In genomic region chr11:101127075-101127474, GRCm38 (mm10) we compare ENCODE assay signal across 13 mouse cellular contexts. TPM values are rescaled to one million over a fixed set of nuclear protein-coding genes. Genes with fewer than 3 reads are reported as not detected.
A peak's percentile ranks its signal among the peaks of the same experiment; 100 is the strongest.
DNase-seq lines count a peak whose midpoint lies in the region; ATAC-seq and TF ChIP-seq lines count a peak whose summit lies in the region.
"Had no signal": no experiment of that assay in that cellular context is flagged by ENCODE, and none has a peak within 500 bp of the region (broad histone marks: within the 10 kb centered on the region; RNA-seq: fewer than 3 reads in every experiment).

No protein-coding gene starts in this region.

- no peak for TF ChIP-seq POLR2A in thymus, adult 2 months (IDR thresholded peaks at IDR 0.05; ENCODE audit: control insufficient read depth, extremely low read depth, insufficient read depth, low read length, poor library complexity)

- peak; percentile 49 to 72 for DNase-seq in cerebellum, postnatal 10 days
- DNase-seq in cerebellum, adult 8-10 months, result no peak
- DNase-seq in kidney, postnatal 4 days, result peak; percentile 30 to 49
- DNase-seq in kidney, adult 8-10 months, result no peak
- DNase-seq in thymus, postnatal 25 days, result peak; percentile 12
- DNase-seq in thymus, adult 2 months, result no peak
- DNase-seq in stomach, postnatal 0 days (ENCODE audit: low spot score), result no peak
- no peak for DNase-seq in left cerebral cortex, adult 18-20 months (ENCODE audit: low spot score in 2 of 2)

- 100% methylated on average over 1 of the region's 1 CpGs for WGBS in thymus, adult 2 months
- WGBS in stomach, postnatal 0 days, result 77% methylated on average over 1 of the region's 1 CpGs

- peaks cover 12% of the 10 kb centered on the region for H3K36me3 ChIP-seq in thymus, adult 2 months (ENCODE audit: control insufficient read depth, insufficient read depth, low read length)
- peaks cover 9% of the 10 kb centered on the region for H3K36me3 ChIP-seq in stomach, postnatal 0 days (ENCODE audit: control insufficient read depth, insufficient read depth, low read length)

- no peak overlapping the region for H3K4me2 ChIP-seq in stomach, postnatal 0 days (replicated peaks; ENCODE audit: low read depth)
- H3K4me2 ChIP-seq: embryonic facial prominence, embryonic 12.5 days; forebrain, embryonic 15.5 days; hindbrain, embryonic 12.5 days; limb, embryonic 12.5 days had no signal

- no peak for ATAC-seq in stomach, postnatal 0 days (ENCODE audit: low FRiP score, low TSS enrichment)
- ATAC-seq: forebrain, embryonic 15.5 days had no signal

- H3K9ac ChIP-seq in stomach, postnatal 0 days (ENCODE audit: low read length), result no peak overlapping the region
- H3K9ac ChIP-seq: embryonic facial prominence, embryonic 12.5 days; forebrain, embryonic 15.5 days; hindbrain, embryonic 12.5 days; limb, embryonic 12.5 days had no signal

- no peak for TF ChIP-seq EP300 in stomach, postnatal 0 days (optimal IDR thresholded peaks at IDR 0.05)

- H3K27ac ChIP-seq in thymus, adult 2 months (ENCODE audit: control insufficient read depth, insufficient read depth, low read length), result no peak overlapping the region
- H3K27ac ChIP-seq in stomach, postnatal 0 days (replicated peaks), result no peak overlapping the region
- H3K27ac ChIP-seq: embryonic facial prominence, embryonic 12.5 days; forebrain, embryonic 15.5 days; hindbrain, embryonic 12.5 days; limb, embryonic 12.5 days had no signal

- no peak overlapping the region for H3K4me3 ChIP-seq in thymus, adult 2 months (ENCODE audit: control insufficient read depth, insufficient read depth, low read length)
- H3K4me3 ChIP-seq in stomach, postnatal 0 days (ENCODE audit: low read depth, low read length), result no peak overlapping the region
- H3K4me3 ChIP-seq: embryonic facial prominence, embryonic 12.5 days; forebrain, embryonic 15.5 days; hindbrain, embryonic 12.5 days; limb, embryonic 12.5 days had no signal

- H3K4me1 ChIP-seq in thymus, adult 2 months (replicated peaks; ENCODE audit: control insufficient read depth, insufficient read depth, low read length), result 0 out of 2 replicates have a peak, but pooled peaks cover 2% of the 10 kb centered on the region
- peaks cover 3% of the 10 kb centered on the region; the same call in 1 of the 2 replicates for H3K4me1 ChIP-seq in stomach, postnatal 0 days (replicated peaks; ENCODE audit: control insufficient read depth, insufficient read depth)
- H3K4me1 ChIP-seq: embryonic facial prominence, embryonic 12.5 days; forebrain, embryonic 15.5 days had no signal

- H3K9me3 ChIP-seq in stomach, postnatal 0 days (ENCODE audit: control insufficient read depth, low read length), result no peaks in the 10 kb centered on the region
- H3K9me3 ChIP-seq: embryonic facial prominence, embryonic 12.5 days; forebrain, embryonic 15.5 days; hindbrain, embryonic 12.5 days had no signal

- no peak for TF ChIP-seq CTCF in thymus, adult 2 months (IDR thresholded peaks at IDR 0.05; ENCODE audit: borderline replicate concordance, control insufficient read depth, extremely low read depth, insufficient read depth, low read length, poor library complexity)
- TF ChIP-seq CTCF in stomach, postnatal 0 days (IDR thresholded peaks at IDR 0.05; ENCODE audit: low read depth), result peak; percentile 53

- H3K27me3 ChIP-seq in thymus, adult 2 months (ENCODE audit: control insufficient read depth, insufficient read depth, low read length), result no peaks in the 10 kb centered on the region
- H3K27me3 ChIP-seq in stomach, postnatal 0 days (ENCODE audit: control insufficient read depth, insufficient read depth, low read length), result no peaks in the 10 kb centered on the region
- H3K27me3 ChIP-seq: embryonic facial prominence, embryonic 12.5 days; forebrain, embryonic 15.5 days; hindbrain, embryonic 12.5 days; limb, embryonic 12.5 days had no signal

RNA-seq across cellular contexts. Expression of gene Tubg1, which starts 7.3 kb away (rescaled TPM):
- 50.3 and 67.4 TPM in 2 replicates for polyA plus RNA-seq in thymus, adult 2 months (2012; rRNA removed)
- polyA plus RNA-seq in stomach, postnatal 0 days (2015; fragmentation: Nextera tagmentation; extraction: Ambion mirVana), result 29.7 and 29.8 TPM in 2 replicates
- 10 to 100 TPM; 44.5 to 53.3 TPM for total RNA-seq in left cerebral cortex, adult 18-20 months (2021)

RNA-seq across cellular contexts. Expression of gene Retreg3, which starts 7.4 kb away (rescaled TPM):
- 118 and 130 TPM in 2 replicates for polyA plus RNA-seq in thymus, adult 2 months (2012; rRNA removed)
- 16.1 and 17.9 TPM in 2 replicates for polyA plus RNA-seq in stomach, postnatal 0 days (2015; fragmentation: Nextera tagmentation; extraction: Ambion mirVana)
- total RNA-seq in left cerebral cortex, adult 18-20 months (2021), result 10 to 100 TPM; 53.9 to 57.8 TPM

RNA-seq across cellular contexts. Expression of gene Tubg2, which starts 28.6 kb away (rescaled TPM):
- polyA plus RNA-seq in thymus, adult 2 months (2012; rRNA removed), result 2.6 and 3.3 TPM in 2 replicates
- 3.0 and 3.1 TPM in 2 replicates for polyA plus RNA-seq in stomach, postnatal 0 days (2015; fragmentation: Nextera tagmentation; extraction: Ambion mirVana)
- total RNA-seq in left cerebral cortex, adult 18-20 months (2021), result 10 to 100 TPM; 48.6 to 54.5 TPM
- total RNA-seq: monocyte, adult 5-6 weeks had no signal

RNA-seq across cellular contexts. Expression of gene Psmc3ip, which starts 31.8 kb away (rescaled TPM):
- 6.0 and 6.1 TPM in 2 replicates for polyA plus RNA-seq in thymus, adult 2 months (2012; rRNA removed)
- 10.6 and 11.8 TPM in 2 replicates for polyA plus RNA-seq in stomach, postnatal 0 days (2015; fragmentation: Nextera tagmentation; extraction: Ambion mirVana)
- total RNA-seq in left cerebral cortex, adult 18-20 months (2021), result 1 to 10 TPM; 3.0 to 3.6 TPM
- total RNA-seq: monocyte, adult 5-6 weeks had no signal

RNA-seq across cellular contexts. Expression of gene Mlx, which starts 40.0 kb away (rescaled TPM):
- 79.1 and 110 TPM in 2 replicates for polyA plus RNA-seq in thymus, adult 2 months (2012; rRNA removed)
- polyA plus RNA-seq in stomach, postnatal 0 days (2015; fragmentation: Nextera tagmentation; extraction: Ambion mirVana), result 42.3 and 42.4 TPM in 2 replicates
- 10 to 100 TPM; 39.5 to 46.6 TPM for total RNA-seq in left cerebral cortex, adult 18-20 months (2021)

Comparison
In these comparisons a context has a peak if more than half of its experiments do, and no peak if none do; other contexts are left out.
1. DNase-seq: peak in cerebellum, postnatal 10 days (2 of 2), kidney, postnatal 4 days (2 of 2) and thymus, postnatal 25 days (single experiment); none in cerebellum, adult 8-10 months (single experiment), kidney, adult 8-10 months (0 of 2), thymus, adult 2 months (single experiment), stomach, postnatal 0 days (single experiment) and left cerebral cortex, adult 18-20 months (0 of 2).